Mouse (Mus musculus) E14TG2a.4 (cell line): ENCODE measurements around the gene Dars2.

ENCODE experiments used
- CTCF ChIP-seq: conservative IDR thresholded peaks from 2 replicates; pipeline ENCODE4 v1.5.1; 2014; ENCODE audit warnings: low read length
- NANOG ChIP-seq: IDR thresholded peaks from 2 replicates; pipeline ENCODE4 v1.6.1; 2014; ENCODE audit warnings: borderline replicate concordance, low read length, mixed read lengths
- POU5F1 ChIP-seq: IDR thresholded peaks from 2 replicates; pipeline ENCODE4 v1.6.1; 2014; ENCODE audit warnings: low read length, borderline replicate concordance

GRCm38 (mm10) chr1:161037599-161037998 is 32.9 kb downstream of the Dars2 start:
- no peak for TF ChIP-seq CTCF
- TF ChIP-seq NANOG, result no peak
- TF ChIP-seq POU5F1, result no peak
